Mouse (Mus musculus) liver (tissue): Measurements from ENCODE around the gene Tbc1d19.

Source experiments
- DNase-seq: peaks from one replicate; pipeline ENCODE4 v3.0.0-alpha.2; 2020; ENCODE audit warnings: mixed read lengths

Gene Tbc1d19

GRCm38 (mm10) chr5:53909201-53909600 lies 99.8 kb downstream of the Tbc1d19 start:
- DNase-seq = peak; percentile 32

- no peak for DNase-seq
These were observed 111.0 kb downstream of the Tbc1d19 start for GRCm38 (mm10) chr5:53920416-53920815.

- no peak for DNase-seq
These were observed 112.9 kb downstream of the Tbc1d19 start for GRCm38 (mm10) chr5:53922149-53922904.

- no peak for DNase-seq
These were observed 114.6 kb downstream of the Tbc1d19 start for GRCm38 (mm10) chr5:53924005-53924404.

- no peak for DNase-seq
These were observed 117.0 kb downstream of the Tbc1d19 start for GRCm38 (mm10) chr5:53926301-53926855.

- DNase-seq = no peak
These were observed 118.5 kb downstream of the Tbc1d19 start for GRCm38 (mm10) chr5:53927886-53928285.

GRCm38 (mm10) chr5:53928537-53928936 lies 119.1 kb downstream of the Tbc1d19 start:
- no peak for DNase-seq

- no peak for DNase-seq
These were observed 119.8 kb downstream of the Tbc1d19 start for GRCm38 (mm10) chr5:53929205-53929614.

GRCm38 (mm10) chr5:53929814-53930213 lies 120.4 kb downstream of the Tbc1d19 start:
- DNase-seq = no peak

GRCm38 (mm10) chr5:53931011-53931410 lies 121.6 kb downstream of the Tbc1d19 start:
- DNase-seq = no peak

- peak; percentile 43 for DNase-seq
These were observed 124.2 kb downstream of the Tbc1d19 start for GRCm38 (mm10) chr5:53933628-53934027.

- DNase-seq = no peak
These were observed 124.6 kb downstream of the Tbc1d19 start for GRCm38 (mm10) chr5:53934040-53934439.

- DNase-seq = no peak
These were observed 125.4 kb downstream of the Tbc1d19 start for GRCm38 (mm10) chr5:53934826-53935225.

GRCm38 (mm10) chr5:53937187-53937586 lies 127.8 kb downstream of the Tbc1d19 start:
- peak; percentile 29 for DNase-seq

- no peak for DNase-seq
These were observed 129.6 kb downstream of the Tbc1d19 start for GRCm38 (mm10) chr5:53939026-53939425.

GRCm38 (mm10) chr5:53941322-53942024 lies 132.1 kb downstream of the Tbc1d19 start:
- DNase-seq = no peak

- no peak for DNase-seq
These were observed 132.9 kb downstream of the Tbc1d19 start for GRCm38 (mm10) chr5:53942332-53942731.

- DNase-seq = no peak
These were observed 134.0 kb downstream of the Tbc1d19 start for GRCm38 (mm10) chr5:53943321-53943857.

GRCm38 (mm10) chr5:53946747-53947146 lies 137.3 kb downstream of the Tbc1d19 start:
- DNase-seq = no peak

- DNase-seq = no peak
These were observed 138.3 kb downstream of the Tbc1d19 start for GRCm38 (mm10) chr5:53947549-53948183.

GRCm38 (mm10) chr5:53948606-53949266 lies 139.3 kb downstream of the Tbc1d19 start:
- DNase-seq = peak; percentile 27

GRCm38 (mm10) chr5:53950189-53950588 lies 140.8 kb downstream of the Tbc1d19 start:
- no peak for DNase-seq

GRCm38 (mm10) chr5:53953216-53953615 lies 143.8 kb downstream of the Tbc1d19 start:
- no peak for DNase-seq
